ENCODE assay signal across 24 mouse cellular contexts in the genomic region with DNA sequence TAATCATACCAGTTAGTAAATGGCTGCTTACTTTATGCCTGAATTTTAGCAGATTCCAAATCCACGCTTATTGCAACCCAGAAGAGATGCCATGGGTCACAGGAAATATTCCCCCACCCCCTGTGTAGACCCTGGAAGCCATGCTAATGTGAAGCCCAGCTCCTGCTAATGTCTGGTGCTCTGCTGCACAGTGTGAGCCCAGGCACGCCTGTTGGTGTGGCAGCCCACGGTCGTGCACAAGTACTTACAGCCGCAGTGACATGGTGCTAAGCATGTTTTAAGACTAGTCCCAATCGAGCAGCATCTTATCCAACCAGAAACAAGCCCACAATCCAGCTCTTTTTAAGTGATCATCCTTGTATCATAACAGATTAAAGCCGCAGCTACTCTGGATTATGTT.
DNase-seq lines count a peak whose midpoint lies in the region; ATAC-seq and TF ChIP-seq lines count a peak whose summit lies in the region.
"Had no signal": no experiment of that assay in that cellular context is flagged by ENCODE, and none has a peak within 500 bp of the region (broad histone marks: within the 10 kb centered on the region; RNA-seq: fewer than 3 reads in every experiment).

No protein-coding gene starts in this region.

- H3K4me1 ChIP-seq in megakaryocyte, embryonic 14.5 days, result no peaks in the 10 kb centered on the region
- H3K4me1 ChIP-seq in liver, embryonic 12.5 days, result no peaks in the 10 kb centered on the region
- H3K4me1 ChIP-seq: embryonic facial prominence, embryonic 12.5 days; embryonic facial prominence, embryonic 15.5 days; heart, embryonic 12.5 days; heart, embryonic 15.5 days; hindbrain, embryonic 10.5 days had no signal

- ATAC-seq in megakaryocyte, adult 5-6 weeks (ENCODE audit: poor library complexity, severe bottlenecking), result no peak
- ATAC-seq in liver, embryonic 12.5 days, result no peak
- ATAC-seq: activated CD4-positive, CD25-positive, alpha-beta regulatory T cell, adult 4 months; forebrain, embryonic 14.5 days; forebrain, postnatal 0 days had no signal

- H3K4me2 ChIP-seq in liver, embryonic 12.5 days, result no peak overlapping the region
- H3K4me2 ChIP-seq: embryonic facial prominence, embryonic 12.5 days; embryonic facial prominence, embryonic 15.5 days; heart, embryonic 12.5 days; heart, embryonic 15.5 days; hindbrain, embryonic 14.5 days had no signal

- peak overlapping the region; percentile 40 for H3K4me3 ChIP-seq in megakaryocyte, embryonic 14.5 days (replicated peaks)
- no peak overlapping the region for H3K4me3 ChIP-seq in liver, embryonic 12.5 days
- H3K4me3 ChIP-seq: embryonic facial prominence, embryonic 12.5 days; embryonic facial prominence, embryonic 15.5 days; gastrocnemius, adult 2 months; heart, embryonic 12.5 days; heart, embryonic 15.5 days; hindbrain, embryonic 10.5 days had no signal

- H3K27ac ChIP-seq in liver, embryonic 12.5 days, result no peak overlapping the region
- H3K27ac ChIP-seq: embryonic facial prominence, embryonic 12.5 days; embryonic facial prominence, embryonic 15.5 days; gastrocnemius, adult 2 months; heart, embryonic 15.5 days; hindbrain, embryonic 10.5 days; hindbrain, embryonic 14.5 days had no signal

- no peaks in the 10 kb centered on the region for H3K27me3 ChIP-seq in megakaryocyte, embryonic 14.5 days (replicated peaks)
- H3K27me3 ChIP-seq in liver, embryonic 12.5 days (replicated peaks), result no peaks in the 10 kb centered on the region
- H3K27me3 ChIP-seq: embryonic facial prominence, embryonic 12.5 days; embryonic facial prominence, embryonic 15.5 days; heart, embryonic 12.5 days; heart, embryonic 15.5 days had no signal

- peaks cover 9% of the 10 kb centered on the region for H3K9me3 ChIP-seq in megakaryocyte, embryonic 14.5 days
- H3K9me3 ChIP-seq in liver, embryonic 12.5 days (replicated peaks), result no peaks in the 10 kb centered on the region
- H3K9me3 ChIP-seq: embryonic facial prominence, embryonic 12.5 days; embryonic facial prominence, embryonic 15.5 days; heart, embryonic 12.5 days; heart, embryonic 15.5 days; hindbrain, embryonic 10.5 days had no signal

- no peak overlapping the region for H3K9ac ChIP-seq in liver, embryonic 12.5 days
- H3K9ac ChIP-seq: embryonic facial prominence, embryonic 12.5 days; embryonic facial prominence, embryonic 15.5 days; forebrain, postnatal 0 days; heart, embryonic 12.5 days; heart, embryonic 15.5 days; hindbrain, embryonic 14.5 days had no signal

- WGBS in liver, embryonic 12.5 days (ENCODE audit: insufficient replicate concordance), result 51% methylated on average over 7 of the region's 7 CpGs

- DNase-seq in embryo, embryonic 10 days (ENCODE audit: low spot score), result peak; percentile 27
- DNase-seq in embryo, embryonic 11 days, result no peak
- peak; percentile 8 for DNase-seq in brain, embryonic 14.5 days (ENCODE audit: low read depth)
- DNase-seq: adrenal gland, adult 8-10 months; adrenal gland, postnatal 25 days; cerebellum, adult 18-20 months; cerebellum, adult 9-10 months; forebrain, postnatal 0 days; gastrocnemius, adult 2 months; gastrocnemius, postnatal 14 days; heart, adult 11 months; heart, postnatal 10 days; heart, postnatal 36 days had no signal

- no peak for TF ChIP-seq POLR2A in brain, embryonic 14.5 days (IDR thresholded peaks at IDR 0.05; ENCODE audit: borderline replicate concordance, extremely low read depth, insufficient read depth, insufficient read length, poor library complexity, severe bottlenecking)

- H3K36me3 ChIP-seq in megakaryocyte, embryonic 14.5 days (replicated peaks; ENCODE audit: low read length), result no peaks in the 10 kb centered on the region
- H3K36me3 ChIP-seq in liver, embryonic 12.5 days, result no peaks in the 10 kb centered on the region
- H3K36me3 ChIP-seq: embryonic facial prominence, embryonic 12.5 days; embryonic facial prominence, embryonic 15.5 days; heart, embryonic 12.5 days; heart, embryonic 15.5 days; hindbrain, embryonic 10.5 days had no signal

- TF ChIP-seq CTCF in brain, embryonic 14.5 days (IDR thresholded peaks at IDR 0.05; ENCODE audit: borderline replicate concordance, extremely low read depth, insufficient read depth, insufficient read length), result no peak
